Mouse (Mus musculus) embryonic facial prominence, embryonic 14.5 days (tissue): ENCODE results near the gene Higd2a. TPM values are rescaled to one million over a fixed set of nuclear protein-coding genes. Genes with fewer than 3 reads are reported as not detected.

Experiments used
- ATAC-seq: fragments of 200-750 bp; cut with Nextera tagmentation; 2 replicates; pipeline ENCODE4 v1.8.0; 2017; ENCODE audit warnings: low read depth, moderate number of reproducible peaks, moderate TSS enrichment
- DNase-seq: peaks from one replicate; pipeline ENCODE4 v3.0.0-alpha.2; 2015; ENCODE audit warnings: low spot score
- H3K27ac ChIP-seq: fragments of 300-500 bp; sonication (generic); replicated peaks from 2 replicates; pipeline ENCODE4 v1.5.1; 2014; ENCODE audit warnings: low read depth, mild to moderate bottlenecking, low read length, moderate library complexity
- H3K27me3 ChIP-seq: fragments of 300-500 bp; sonication (generic); replicated peaks from 2 replicates; pipeline ENCODE4 v1.6.1; 2014; ENCODE audit warnings: low read length; ENCODE audit not compliant: control insufficient read depth, insufficient read depth
- H3K36me3 ChIP-seq: fragments of 300-500 bp; sonication (generic); 2 replicates; pipeline ENCODE4 v1.6.1; 2014; ENCODE audit warnings: low read length, mixed read lengths; ENCODE audit not compliant: control insufficient read depth, insufficient read depth
- H3K4me1 ChIP-seq: fragments of 300-500 bp; sonication (generic); 2 replicates; pipeline ENCODE4 v1.6.1; 2014; ENCODE audit warnings: antibody characterized with exemption, low read length; ENCODE audit not compliant: control insufficient read depth, insufficient read depth
- H3K4me2 ChIP-seq: fragments of 300-500 bp; sonication (generic); 2 replicates; pipeline ENCODE4 v1.6.1; 2014; ENCODE audit warnings: low read depth, mild to moderate bottlenecking, low read length, moderate library complexity, mixed read lengths
- H3K4me3 ChIP-seq: fragments of 300-500 bp; sonication (generic); 2 replicates; pipeline ENCODE4 v1.5.1; 2014; ENCODE audit warnings: low read depth, mild to moderate bottlenecking, low read length
- H3K9ac ChIP-seq: fragments of 300-500 bp; sonication (generic); 2 replicates; pipeline ENCODE4 v1.6.1; 2014; ENCODE audit warnings: low read depth, mild to moderate bottlenecking, low read length, moderate library complexity, mixed read lengths
- H3K9me3 ChIP-seq: fragments of 300-500 bp; sonication (generic); 2 replicates; pipeline ENCODE4 v1.6.1; 2016; ENCODE audit warnings: low read length; ENCODE audit not compliant: control insufficient read depth
- WGBS: fragments of 180-500 bp; shearing (Covaris S2); extraction: QIAGEN DNeasy Blood & Tissue Kit; methylation state at CpG from one replicate; pipeline ENCODE4 v1.1.7; 2014; 5-methylcytosine and 5-hydroxymethylcytosine counted together
- polyA plus RNA-seq: library from polyadenylated mRNA; unstranded; fragments of >200 nt; fragmentation: Nextera tagmentation; extraction: Ambion mirVana; gene quantifications from 2 replicates; pipeline ENCODE4 v1.2.1, GENCODE M21; 2014

The Higd2a gene
- polyA plus RNA-seq, 1 experiment from 2014 or later: 165 TPM

DNA sequence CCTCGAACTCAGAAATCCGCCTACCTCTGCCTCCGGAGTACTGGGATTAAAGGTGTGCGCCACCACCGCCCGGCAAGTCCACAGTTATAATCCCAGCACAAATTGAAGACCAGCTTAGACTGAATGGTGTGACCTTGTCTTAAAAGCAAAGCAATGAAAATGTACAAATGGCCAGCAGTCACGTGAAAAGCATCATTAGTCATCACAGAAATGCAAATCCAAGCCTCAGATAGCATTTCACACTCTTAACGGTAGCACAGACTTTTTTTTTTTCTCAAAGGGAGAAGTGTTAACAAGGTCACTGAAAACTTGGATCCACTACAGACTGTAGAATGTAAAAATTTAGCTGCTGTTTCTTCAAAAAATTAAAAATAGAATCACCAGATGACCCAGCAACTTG lies 26.3 kb downstream of the Higd2a start:
- no peaks in the 10 kb centered on the region for H3K4me1 ChIP-seq
- H3K36me3 ChIP-seq: no peaks in the 10 kb centered on the region
- DNase-seq (no peak), ATAC-seq (no peak)
- H3K27ac ChIP-seq: no peak overlapping the region
- no peak overlapping the region for H3K9ac ChIP-seq
- no peaks in the 10 kb centered on the region for H3K27me3 ChIP-seq
- no peak overlapping the region for H3K4me3 ChIP-seq
- H3K4me2 ChIP-seq: no peak overlapping the region
- no peaks in the 10 kb centered on the region for H3K9me3 ChIP-seq
- WGBS: 75% methylated on average over 8 of the region's 8 CpGs

DNA sequence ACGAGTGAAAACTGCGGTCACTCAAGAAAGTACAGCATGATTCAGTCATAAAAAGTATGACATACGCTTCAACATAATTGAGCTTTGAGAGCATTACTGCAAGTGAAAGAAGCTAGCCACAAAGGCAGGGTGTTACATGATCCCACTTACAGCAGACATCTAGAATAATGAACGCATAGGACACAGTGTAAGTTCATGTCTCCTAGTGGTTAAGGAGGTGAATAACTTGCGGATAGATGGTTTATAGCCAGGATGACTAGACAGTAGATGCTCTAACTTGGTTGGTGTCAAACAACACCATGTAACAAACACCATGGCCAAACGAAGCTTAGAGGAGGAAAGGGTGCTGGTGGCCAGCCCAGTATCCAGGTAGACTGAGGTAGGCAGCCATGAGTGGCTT lies 27.0 kb downstream of the Higd2a start:
- Histone ChIP-seq H3K4me3 (no peak overlapping the region), H3K4me1 (no peaks in the 10 kb centered on the region), H3K27me3 (no peaks in the 10 kb centered on the region), H3K9me3 (no peaks in the 10 kb centered on the region), H3K27ac (no peak overlapping the region), H3K9ac (no peak overlapping the region), H3K36me3 (no peaks in the 10 kb centered on the region), H3K4me2 (no peak overlapping the region)
- ATAC-seq: no peak
- DNase-seq: no peak
- WGBS: 63% methylated on average over 6 of the region's 6 CpGs

DNA sequence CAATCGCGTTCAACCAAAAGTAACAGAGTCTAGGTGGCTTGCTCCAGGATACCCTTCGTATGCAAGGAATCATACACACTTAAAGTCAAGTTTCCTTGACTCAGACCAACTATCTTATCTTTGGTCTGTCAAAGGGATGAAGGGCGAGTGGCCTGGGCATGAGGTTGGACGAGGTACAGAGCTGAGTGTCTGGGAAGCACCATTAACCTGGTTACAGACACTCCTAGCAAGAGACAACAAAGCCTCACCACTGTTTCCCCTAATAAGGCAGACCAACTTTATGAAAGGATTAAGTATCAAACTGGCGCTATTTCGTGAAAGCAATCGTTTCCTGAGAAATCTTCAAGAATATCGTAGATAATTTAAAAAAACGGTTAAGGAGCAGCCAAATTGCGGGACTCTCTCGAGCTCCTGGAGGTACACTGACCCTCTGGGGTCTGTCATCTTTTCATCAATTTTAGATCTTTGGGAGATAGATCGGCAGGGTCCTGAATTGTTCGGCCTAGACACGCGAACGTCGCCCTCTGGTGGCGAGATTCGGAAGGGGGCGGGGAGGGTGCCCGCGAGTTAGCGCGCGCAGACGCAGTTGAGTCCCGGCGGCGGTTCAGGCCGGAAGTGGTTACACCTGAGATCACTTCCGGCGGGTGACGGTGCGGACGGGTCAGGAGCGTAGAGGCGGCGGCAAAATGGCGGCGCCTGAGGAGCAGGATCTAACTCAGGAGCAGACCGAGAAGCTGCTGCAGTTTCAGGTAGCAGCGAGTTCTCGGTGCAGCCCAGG lies 31.3 kb downstream of the Higd2a start, which contains the start of gene Faf2:
Gene Faf2 (plus strand): TSS at position 630 of the 778 bp plus-strand sequence.
- WGBS: 12% methylated on average over 42 of the region's 44 CpGs
- peaks cover 8% of the 10 kb centered on the region for H3K4me1 ChIP-seq

DNA sequence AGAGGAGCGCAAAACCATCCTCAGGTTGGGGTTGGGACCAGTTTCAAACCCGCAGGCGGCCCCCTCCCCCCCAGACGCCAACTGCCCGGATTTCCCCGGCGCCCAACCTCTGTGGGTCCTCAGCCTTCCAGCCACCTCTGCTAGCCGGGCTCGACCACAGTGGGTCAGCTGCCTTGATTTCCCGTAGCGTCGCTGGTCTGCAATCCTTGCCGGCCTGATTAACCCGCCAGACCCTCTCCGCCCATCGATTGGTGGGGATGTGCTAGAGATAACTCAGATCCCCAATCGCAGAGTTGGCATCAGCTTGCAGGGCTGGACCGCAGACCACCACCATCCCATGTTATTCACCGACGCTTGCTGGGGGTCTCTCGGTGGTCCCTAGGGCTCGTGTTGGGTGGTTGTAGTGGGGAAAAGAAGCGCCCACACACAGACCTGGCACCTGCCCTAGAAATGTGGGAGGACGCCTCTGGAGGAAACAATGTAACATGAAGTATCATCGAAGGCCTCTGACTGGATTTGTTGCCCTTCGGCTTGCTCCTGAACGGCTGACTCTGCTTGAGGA lies 32.0 kb downstream of the Higd2a start:
- ATAC-seq (peak; percentile 51), DNase-seq (peak; percentile 13)
- peak overlapping the region; percentile 94 for H3K4me3 ChIP-seq
- H3K36me3 ChIP-seq: no peaks in the 10 kb centered on the region
- no peaks in the 10 kb centered on the region for H3K27me3 ChIP-seq
- peak overlapping the region; percentile 86 for H3K4me2 ChIP-seq
- peak overlapping the region; percentile 91 for H3K27ac ChIP-seq
- no peaks in the 10 kb centered on the region for H3K9me3 ChIP-seq
- WGBS: 2% methylated on average over 26 of the region's 27 CpGs
- H3K4me1 ChIP-seq: peaks cover 8% of the 10 kb centered on the region
- peak overlapping the region; percentile 97 for H3K9ac ChIP-seq

More for the DNA sequence above, 31.3 kb downstream of the Higd2a start, which contains the start of gene Faf2:
- Histone ChIP-seq H3K27me3 (no peaks in the 10 kb centered on the region), H3K9ac (peak within 1 kb of the TSS; percentile 97), H3K4me2 (peak within 1 kb of the TSS; percentile 86), H3K4me3 (peak within 1 kb of the TSS; percentile 94), H3K27ac (peak within 1 kb of the TSS; percentile 91), H3K9me3 (no peaks in the 10 kb centered on the region), H3K36me3 (no peaks in the 10 kb centered on the region)
- ATAC-seq (peak; percentile 98), DNase-seq (peak; percentile 98)

DNA sequence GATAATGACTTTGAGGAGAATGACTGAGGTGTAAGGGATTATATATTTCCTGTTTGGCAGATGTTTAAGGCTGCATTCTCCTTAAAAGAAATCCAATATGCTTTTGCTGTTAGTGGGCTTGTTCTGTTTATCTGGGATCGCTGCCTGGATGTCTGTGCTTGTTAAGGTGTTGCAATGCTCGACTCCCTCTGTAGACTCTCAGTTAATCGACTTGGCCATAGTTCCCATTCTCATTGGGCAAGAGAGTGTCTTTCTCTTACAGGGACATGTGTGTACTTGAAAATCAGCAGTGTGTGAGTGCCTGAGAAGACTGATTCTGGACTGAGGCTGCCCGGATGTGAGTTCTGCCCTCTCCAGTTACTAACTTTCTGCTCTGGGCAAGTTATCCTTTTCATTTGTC lies 39.1 kb downstream of the Higd2a start:
- H3K4me3 ChIP-seq: no peak overlapping the region
- DNase-seq (peak; percentile 57), ATAC-seq (peak; percentile 68; the same call in 1 of the 2 replicates)
- H3K9ac ChIP-seq: no peak overlapping the region
- WGBS: 79% methylated on average over 4 of the region's 4 CpGs
- peaks cover 12% of the 10 kb centered on the region; the same call in 1 of the 2 replicates for H3K36me3 ChIP-seq
- no peak overlapping the region for H3K4me2 ChIP-seq
- no peaks in the 10 kb centered on the region for H3K27me3 ChIP-seq
- no peaks in the 10 kb centered on the region for H3K4me1 ChIP-seq
- no peaks in the 10 kb centered on the region for H3K9me3 ChIP-seq
- no peak overlapping the region for H3K27ac ChIP-seq

DNA sequence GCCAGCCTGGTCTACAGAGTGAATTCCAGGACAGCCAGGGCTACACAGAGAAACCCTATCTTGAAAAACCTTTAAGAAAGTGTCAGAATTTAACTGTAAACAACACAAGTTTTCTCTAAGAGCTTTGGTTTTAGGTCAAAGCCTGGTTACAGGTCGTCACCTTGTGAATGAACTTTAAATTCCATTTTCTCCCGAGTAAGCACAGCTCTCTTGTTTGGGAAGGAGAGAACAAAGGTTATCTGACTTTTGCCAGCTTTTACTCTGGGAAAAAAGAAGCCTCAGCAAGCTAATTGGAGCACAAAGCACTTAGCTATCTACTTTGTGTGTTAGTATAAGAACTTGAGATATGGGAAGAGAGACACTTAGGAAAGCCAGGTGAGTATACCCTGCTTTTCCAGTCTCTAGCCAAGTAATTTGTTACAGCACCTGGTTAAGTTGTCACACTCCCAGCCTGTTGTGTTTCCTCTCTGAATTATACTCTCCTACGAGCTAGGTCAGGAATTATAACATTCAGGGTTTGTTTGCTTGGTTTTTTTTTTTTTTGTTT lies 42.8 kb downstream of the Higd2a start:
- ATAC-seq: no peak
- Histone ChIP-seq H3K36me3 (peaks cover 32% of the 10 kb centered on the region), H3K9me3 (no peaks in the 10 kb centered on the region), H3K9ac (no peak overlapping the region), H3K27ac (no peak overlapping the region), H3K4me3 (no peak overlapping the region), H3K4me1 (no peaks in the 10 kb centered on the region), H3K27me3 (no peaks in the 10 kb centered on the region), H3K4me2 (no peak overlapping the region)
- DNase-seq: no peak
- 68% methylated on average over 3 of the region's 3 CpGs for WGBS

DNA sequence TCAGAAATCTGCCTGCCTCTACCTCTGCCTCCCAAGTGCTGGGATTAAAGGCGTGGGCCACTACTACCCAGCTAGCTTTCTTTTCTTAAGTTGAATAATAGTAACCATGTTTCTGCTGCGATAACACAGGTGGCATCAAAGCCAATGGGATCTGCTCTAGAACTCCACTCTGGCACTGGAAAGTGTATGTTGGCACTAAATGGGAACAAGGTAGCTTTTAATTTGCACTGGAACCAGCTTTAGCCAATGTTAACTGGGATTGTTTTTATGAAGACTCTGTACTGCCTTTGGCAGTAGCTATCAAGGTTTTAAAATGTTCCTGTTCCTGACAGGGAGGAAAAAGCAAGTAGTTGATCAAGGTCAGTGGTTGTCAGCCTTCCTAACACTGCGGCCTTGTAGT lies 45.0 kb downstream of the Higd2a start:
- Histone ChIP-seq H3K27me3 (no peaks in the 10 kb centered on the region), H3K4me3 (no peak overlapping the region), H3K4me1 (no peaks in the 10 kb centered on the region), H3K4me2 (no peak overlapping the region), H3K9me3 (no peaks in the 10 kb centered on the region), H3K36me3 (peaks cover 48% of the 10 kb centered on the region), H3K9ac (no peak overlapping the region), H3K27ac (no peak overlapping the region)
- DNase-seq: no peak
- ATAC-seq: no peak
- WGBS: 94% methylated on average over 3 of the region's 3 CpGs
